Mouse (Mus musculus) limb, embryonic 15.5 days (tissue): ENCODE measurements at regions not wholly inside any gene's neighbourhood (a gene's known extent, or its start where the extent isn't known, plus 50 kb on each side); places are given as distances from the start of the nearest gene placed in this dataset.

Experiments
- ATAC-seq: fragments of 200-750 bp; cut with Nextera tagmentation; 2 replicates; pipeline ENCODE4 v1.8.0; 2017; ENCODE audit warnings: low read depth, moderate TSS enrichment; ENCODE audit not compliant: insufficient number of reproducible peaks, low FRiP score, low TSS enrichment
- H3K27ac ChIP-seq: fragments of 300-500 bp; sonication (generic); 2 replicates; pipeline ENCODE4 v1.5.1; 2015; ENCODE audit warnings: moderate library complexity, mild to moderate bottlenecking, inconsistent platforms
- H3K27me3 ChIP-seq: fragments of 300-500 bp; sonication (generic); 2 replicates; pipeline ENCODE4 v1.6.1; 2015; ENCODE audit warnings: inconsistent platforms
- H3K36me3 ChIP-seq: fragments of 300-500 bp; sonication (generic); 2 replicates; pipeline ENCODE4 v1.6.1; 2015; ENCODE audit warnings: inconsistent platforms
- H3K4me1 ChIP-seq: fragments of 300-500 bp; sonication (generic); 2 replicates; pipeline ENCODE4 v1.6.1; 2015; ENCODE audit warnings: inconsistent platforms
- H3K4me2 ChIP-seq: fragments of 300-500 bp; sonication (generic); 2 replicates; pipeline ENCODE4 v1.6.1; 2015; ENCODE audit warnings: mild to moderate bottlenecking, inconsistent platforms
- H3K4me3 ChIP-seq: fragments of 300-500 bp; sonication (generic); 2 replicates; pipeline ENCODE4 v1.5.1; 2015; ENCODE audit warnings: mild to moderate bottlenecking, inconsistent platforms
- H3K9ac ChIP-seq: fragments of 300-500 bp; sonication (generic); 2 replicates; pipeline ENCODE4 v1.6.1; 2015; ENCODE audit warnings: inconsistent platforms
- H3K9me3 ChIP-seq: fragments of 300-500 bp; sonication (generic); 2 replicates; pipeline ENCODE4 v1.6.1; 2016; ENCODE audit warnings: inconsistent platforms
- WGBS: fragments of 180-500 bp; shearing (Covaris S2); methylation state at CpG from one replicate; pipeline ENCODE4 v1.1.7; 2015; 5-methylcytosine and 5-hydroxymethylcytosine counted together

DNA sequence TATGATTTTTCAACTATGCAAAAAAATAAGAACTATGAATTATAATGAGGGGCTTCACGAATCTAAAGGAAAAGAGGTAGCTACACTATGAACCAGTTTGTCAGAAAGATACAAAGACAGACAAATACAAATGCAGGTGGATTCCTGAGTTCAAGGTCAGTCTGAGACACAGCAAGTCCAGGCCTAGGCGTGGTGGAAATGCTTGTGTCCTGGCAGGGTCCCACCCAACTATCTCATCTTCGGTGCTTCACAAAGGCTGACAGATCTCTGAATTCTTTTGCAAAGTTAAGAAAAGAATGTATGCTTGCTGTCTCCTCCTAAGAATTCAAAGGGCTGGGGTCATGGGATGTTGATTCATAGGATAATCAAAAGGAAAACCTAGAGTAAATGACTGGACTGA lies 132.9 kb upstream of the Abca1 start:
- Histone ChIP-seq H3K4me1 (no peaks in the 10 kb centered on the region), H3K27ac (no peak overlapping the region), H3K9ac (no peak overlapping the region), H3K9me3 (no peaks in the 10 kb centered on the region), H3K36me3 (no peaks in the 10 kb centered on the region), H3K4me2 (no peak overlapping the region), H3K27me3 (no peaks in the 10 kb centered on the region), H3K4me3 (no peak overlapping the region)
- ATAC-seq: no peak
- 88% methylated on average over 3 of the region's 3 CpGs for WGBS

DNA sequence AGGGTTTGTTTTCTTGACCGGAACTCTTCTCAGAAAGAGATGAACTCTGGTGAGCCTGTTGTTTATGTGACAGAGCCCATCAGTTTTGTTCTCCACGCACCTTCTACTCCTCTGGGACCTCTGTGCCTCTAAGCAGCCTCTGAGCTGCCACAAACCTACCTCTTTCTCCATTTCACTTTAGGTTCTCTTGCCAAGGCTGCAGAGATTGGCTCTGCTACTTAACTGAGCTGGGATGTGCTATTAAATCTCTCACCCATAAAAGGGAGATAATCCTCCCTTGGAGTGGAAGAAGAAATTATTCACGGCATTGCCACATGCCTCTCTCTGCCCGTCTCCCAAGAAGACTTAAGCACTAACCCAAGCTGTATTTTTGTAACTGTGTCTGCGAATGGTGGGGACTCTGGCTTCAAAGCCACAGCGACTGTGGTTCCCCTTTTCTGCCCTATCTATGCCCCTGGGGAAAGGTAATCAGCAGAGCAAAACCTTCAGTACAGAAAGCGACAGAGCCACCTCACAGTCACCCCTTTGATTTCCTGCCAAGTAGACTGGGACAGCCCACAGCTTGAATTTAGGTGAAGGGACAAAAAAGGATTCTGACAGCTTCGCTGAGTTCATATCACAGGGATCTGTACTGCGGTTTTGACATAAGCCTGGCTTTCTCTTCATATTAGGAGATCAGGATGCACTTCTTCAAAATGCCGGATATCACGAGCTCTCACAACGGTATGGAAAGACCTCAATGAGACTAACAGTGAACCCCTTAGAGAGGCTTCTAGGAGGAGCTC lies 118.2 kb upstream of the Abca1 start:
- Histone ChIP-seq H3K36me3 (no peaks in the 10 kb centered on the region), H3K27ac (no peak overlapping the region), H3K9me3 (no peaks in the 10 kb centered on the region), H3K4me1 (peaks cover 7% of the 10 kb centered on the region), H3K4me2 (no peak overlapping the region), H3K4me3 (no peak overlapping the region), H3K27me3 (no peaks in the 10 kb centered on the region), H3K9ac (no peak overlapping the region)
- no peak for ATAC-seq
- WGBS: 42% methylated on average over 12 of the region's 12 CpGs

DNA sequence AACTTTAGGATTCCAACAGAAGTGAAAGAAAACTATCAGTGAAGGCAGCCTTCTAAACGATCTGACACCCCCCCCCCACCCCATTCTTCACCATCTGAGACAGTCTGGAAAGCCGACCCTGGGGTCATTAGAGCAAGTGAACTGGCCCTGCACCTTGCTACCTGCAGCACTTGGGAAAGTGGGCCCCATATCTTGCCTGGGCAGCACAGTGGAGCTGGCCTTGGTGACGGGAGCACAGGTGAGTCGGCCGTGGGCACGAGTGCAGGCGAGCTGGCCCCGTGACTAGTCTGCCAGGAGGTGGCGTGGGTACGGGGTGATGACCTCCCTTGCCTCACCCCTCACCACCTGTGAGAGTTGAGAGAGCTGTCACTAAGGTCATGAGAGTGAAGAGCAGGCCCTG lies 110.7 kb upstream of the Abca1 start:
- no peak for ATAC-seq
- Histone ChIP-seq H3K4me1 (no peaks in the 10 kb centered on the region; the same call in 1 of the 2 replicates), H3K4me2 (no peak overlapping the region), H3K36me3 (no peaks in the 10 kb centered on the region), H3K9ac (no peak overlapping the region), H3K27me3 (no peaks in the 10 kb centered on the region), H3K4me3 (no peak overlapping the region), H3K27ac (peak overlapping the region; percentile 51; the same call in 1 of the 2 replicates), H3K9me3 (no peaks in the 10 kb centered on the region)
- WGBS: 81% methylated on average over 10 of the region's 10 CpGs

- WGBS: 62% methylated on average over 5 of the region's 5 CpGs
- no peaks in the 10 kb centered on the region for H3K36me3 ChIP-seq
- no peak for ATAC-seq
These were observed 110.3 kb upstream of the Abca1 start for GRCm38 (mm10) chr4:53269999-53270398.

GRCm38 (mm10) chr4:53269251-53269842 lies 109.7 kb upstream of the Abca1 start:
- no peaks in the 10 kb centered on the region for H3K27me3 ChIP-seq
- 0 out of 2 replicates have a peak overlapping the region, but pooled peaks have one; percentile 23 for H3K27ac ChIP-seq
- ATAC-seq: 0 out of 2 replicates have a peak, but pooled peaks have one; percentile 22
- H3K4me2 ChIP-seq: no peak overlapping the region
- 90% methylated on average over 5 of the region's 5 CpGs for WGBS
- no peak overlapping the region for H3K4me3 ChIP-seq
- no peaks in the 10 kb centered on the region for H3K9me3 ChIP-seq
- H3K4me1 ChIP-seq: peaks cover under 1% of the 10 kb centered on the region
- H3K9ac ChIP-seq: no peak overlapping the region
- no peaks in the 10 kb centered on the region for H3K36me3 ChIP-seq

More at GRCm38 (mm10) chr4:53269999-53270398, 110.3 kb upstream of the Abca1 start:
- Histone ChIP-seq H3K27me3 (no peaks in the 10 kb centered on the region), H3K4me2 (no peak overlapping the region), H3K4me3 (no peak overlapping the region), H3K9ac (no peak overlapping the region), H3K27ac (0 out of 2 replicates have a peak overlapping the region, but pooled peaks have one; percentile 23), H3K9me3 (no peaks in the 10 kb centered on the region), H3K4me1 (no peaks in the 10 kb centered on the region; the same call in 1 of the 2 replicates)

DNA sequence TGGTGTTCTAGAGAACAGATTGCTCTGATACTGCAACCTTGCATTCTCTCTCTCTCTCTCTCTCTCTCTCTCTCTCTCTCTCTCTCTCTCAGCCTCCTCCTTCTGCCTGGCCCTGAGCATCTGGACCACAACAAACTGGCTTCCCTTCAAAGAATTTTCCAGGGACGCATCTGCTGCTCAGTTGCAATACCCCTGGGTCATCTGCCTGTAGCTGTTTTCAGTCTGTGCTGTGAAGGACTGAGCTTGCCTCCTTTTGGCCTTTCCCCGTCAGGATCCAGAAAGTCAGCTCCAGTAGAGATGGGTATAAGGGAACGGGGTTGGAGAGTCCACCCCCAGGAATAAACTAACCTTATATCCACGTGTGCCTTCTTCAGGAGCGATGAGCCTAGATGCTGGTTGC lies 105.2 kb upstream of the Abca1 start:
- Histone ChIP-seq H3K27me3 (no peaks in the 10 kb centered on the region), H3K27ac (no peak overlapping the region), H3K4me2 (no peak overlapping the region), H3K9ac (no peak overlapping the region), H3K9me3 (no peaks in the 10 kb centered on the region), H3K4me1 (peaks cover 14% of the 10 kb centered on the region), H3K36me3 (no peaks in the 10 kb centered on the region), H3K4me3 (no peak overlapping the region)
- 0 out of 2 replicates have a peak, but pooled peaks have one; percentile 44 for ATAC-seq
- 67% methylated on average over 5 of the region's 5 CpGs for WGBS

DNA sequence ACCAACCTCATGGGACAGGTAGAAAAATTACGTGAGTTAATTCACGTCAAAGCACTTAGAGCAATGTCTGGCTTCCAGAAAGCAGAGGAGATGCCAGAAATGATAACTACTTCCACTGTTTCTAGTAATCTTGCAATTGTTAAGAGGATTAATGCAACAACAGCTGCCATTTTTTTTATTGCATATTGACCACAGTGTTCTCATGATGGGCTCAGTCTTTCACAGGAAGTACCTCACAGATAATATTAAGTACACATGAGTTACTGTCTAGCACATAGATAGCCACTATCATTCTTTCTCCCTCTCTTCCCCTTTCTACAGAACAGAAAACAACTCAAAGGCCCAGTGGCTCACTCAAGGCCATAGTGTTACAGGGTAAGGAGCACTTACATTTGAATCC lies 104.8 kb upstream of the Abca1 start:
- Histone ChIP-seq H3K27me3 (no peaks in the 10 kb centered on the region), H3K9ac (no peak overlapping the region), H3K9me3 (no peaks in the 10 kb centered on the region), H3K4me3 (no peak overlapping the region), H3K36me3 (no peaks in the 10 kb centered on the region), H3K27ac (no peak overlapping the region), H3K4me2 (no peak overlapping the region), H3K4me1 (peaks cover 14% of the 10 kb centered on the region)
- no peak for ATAC-seq
- WGBS: 56% methylated on average over 2 of the region's 2 CpGs

- 0 out of 2 replicates have a peak overlapping the region, but pooled peaks have one; percentile 33 for H3K27ac ChIP-seq
- WGBS: 29% methylated on average over 13 of the region's 13 CpGs
These were observed 104.1 kb upstream of the Abca1 start for GRCm38 (mm10) chr4:53263776-53264175.

GRCm38 (mm10) chr4:53262466-53262865 lies 102.8 kb upstream of the Abca1 start:
- no peak overlapping the region for H3K27ac ChIP-seq
- 77% methylated on average over 5 of the region's 5 CpGs for WGBS
- no peak for ATAC-seq

More at GRCm38 (mm10) chr4:53263776-53264175, 104.1 kb upstream of the Abca1 start:
- Histone ChIP-seq H3K9ac (no peak overlapping the region), H3K4me2 (peak overlapping the region; percentile 10; the same call in 1 of the 2 replicates), H3K9me3 (no peaks in the 10 kb centered on the region), H3K27me3 (no peaks in the 10 kb centered on the region), H3K36me3 (no peaks in the 10 kb centered on the region), H3K4me3 (no peak overlapping the region), H3K4me1 (peaks cover 14% of the 10 kb centered on the region)
- peak; percentile 53; the same call in 1 of the 2 replicates for ATAC-seq

GRCm38 (mm10) chr4:53261556-53262140 lies 102.0 kb upstream of the Abca1 start:
- H3K4me2 ChIP-seq: no peak overlapping the region
- no peak overlapping the region for H3K9ac ChIP-seq
- H3K9me3 ChIP-seq: no peaks in the 10 kb centered on the region
- no peak for ATAC-seq
- no peak overlapping the region for H3K4me3 ChIP-seq
- WGBS: 71% methylated on average over 6 of the region's 6 CpGs
- no peak overlapping the region for H3K27ac ChIP-seq
- H3K27me3 ChIP-seq: no peaks in the 10 kb centered on the region
- H3K4me1 ChIP-seq: peaks cover 14% of the 10 kb centered on the region
- no peaks in the 10 kb centered on the region for H3K36me3 ChIP-seq

More at GRCm38 (mm10) chr4:53262466-53262865, 102.8 kb upstream of the Abca1 start:
- Histone ChIP-seq H3K4me2 (no peak overlapping the region), H3K4me1 (peaks cover 14% of the 10 kb centered on the region), H3K9ac (no peak overlapping the region), H3K36me3 (no peaks in the 10 kb centered on the region), H3K27me3 (no peaks in the 10 kb centered on the region), H3K9me3 (no peaks in the 10 kb centered on the region), H3K4me3 (no peak overlapping the region)

- H3K27me3 ChIP-seq: no peaks in the 10 kb centered on the region
- no peak overlapping the region for H3K4me3 ChIP-seq
- 88% methylated on average over 6 of the region's 6 CpGs for WGBS
- H3K4me1 ChIP-seq: peaks cover 9% of the 10 kb centered on the region
- H3K36me3 ChIP-seq: no peaks in the 10 kb centered on the region
- no peak overlapping the region for H3K27ac ChIP-seq
- H3K9me3 ChIP-seq: no peaks in the 10 kb centered on the region
- H3K9ac ChIP-seq: no peak overlapping the region
- no peak for ATAC-seq
- H3K4me2 ChIP-seq: no peak overlapping the region
These were observed 99.3 kb upstream of the Abca1 start for GRCm38 (mm10) chr4:53258975-53259374.

GRCm38 (mm10) chr4:53256996-53257395 lies 97.3 kb upstream of the Abca1 start:
- H3K36me3 ChIP-seq: no peaks in the 10 kb centered on the region
- no peak overlapping the region for H3K9ac ChIP-seq
- 87% methylated on average over 5 of the region's 5 CpGs for WGBS
- H3K27me3 ChIP-seq: no peaks in the 10 kb centered on the region
- ATAC-seq: no peak
- no peak overlapping the region for H3K4me3 ChIP-seq
- H3K27ac ChIP-seq: no peak overlapping the region
- H3K4me2 ChIP-seq: no peak overlapping the region
- no peaks in the 10 kb centered on the region for H3K9me3 ChIP-seq
- H3K4me1 ChIP-seq: no peaks in the 10 kb centered on the region
